Mouse (Mus musculus) lung, embryonic 15.5 days (tissue): ENCODE measurements around the gene Cks1brt. TPM values are rescaled to one million over a fixed set of nuclear protein-coding genes. Genes with fewer than 3 reads are reported as not detected.

Experiments
- ATAC-seq: fragments of 200-750 bp; cut with Nextera tagmentation; 2 replicates; pipeline ENCODE4 v1.8.0; 2017; ENCODE audit warnings: moderate number of reproducible peaks, borderline replicate concordance; ENCODE audit not compliant: low FRiP score, low TSS enrichment; ENCODE audit errors: extremely low read depth
- H3K27ac ChIP-seq: fragments of 300-500 bp; sonication (generic); 2 replicates; pipeline ENCODE4 v1.5.1; 2015; ENCODE audit warnings: moderate library complexity, mild to moderate bottlenecking, inconsistent platforms
- H3K27me3 ChIP-seq: fragments of 300-500 bp; sonication (generic); 2 replicates; pipeline ENCODE4 v1.6.1; 2015; ENCODE audit warnings: inconsistent platforms
- H3K36me3 ChIP-seq: fragments of 300-500 bp; sonication (generic); 2 replicates; pipeline ENCODE4 v1.6.1; 2015; ENCODE audit warnings: inconsistent platforms
- H3K4me1 ChIP-seq: fragments of 300-500 bp; sonication (generic); 2 replicates; pipeline ENCODE4 v1.6.1; 2015; ENCODE audit warnings: inconsistent platforms
- H3K4me2 ChIP-seq: fragments of 300-500 bp; sonication (generic); 2 replicates; pipeline ENCODE4 v1.6.1; 2015; ENCODE audit warnings: inconsistent platforms, mild to moderate bottlenecking, moderate library complexity
- H3K4me3 ChIP-seq: fragments of 300-500 bp; sonication (generic); 2 replicates; pipeline ENCODE4 v1.5.1; 2015; ENCODE audit warnings: mild to moderate bottlenecking, inconsistent platforms
- H3K9ac ChIP-seq: fragments of 300-500 bp; sonication (generic); 2 replicates; pipeline ENCODE4 v1.6.1; 2015; ENCODE audit warnings: inconsistent platforms
- H3K9me3 ChIP-seq: fragments of 300-500 bp; sonication (generic); 2 replicates; pipeline ENCODE4 v1.6.1; 2016; ENCODE audit warnings: inconsistent platforms
- WGBS: fragments of 180-500 bp; shearing (Covaris S2); methylation state at CpG from one replicate; pipeline ENCODE4 v1.1.7; 2015; 5-methylcytosine and 5-hydroxymethylcytosine counted together
- microRNA-seq: library from miRNA; unstranded; fragments of <30 nt; microRNA quantifications from one replicate; pipeline ENCODE4, GENCODE M21; 2016
- polyA plus RNA-seq: library from polyadenylated mRNA; unstranded; fragments of >200 nt; fragmentation: Nextera tagmentation; extraction: Ambion mirVana; gene quantifications from 2 replicates; pipeline ENCODE4 v1.2.1, GENCODE M21; 2015

Cks1brt gene
- polyA plus RNA-seq, 1 experiment from 2014 or later, result not detected

DNA sequence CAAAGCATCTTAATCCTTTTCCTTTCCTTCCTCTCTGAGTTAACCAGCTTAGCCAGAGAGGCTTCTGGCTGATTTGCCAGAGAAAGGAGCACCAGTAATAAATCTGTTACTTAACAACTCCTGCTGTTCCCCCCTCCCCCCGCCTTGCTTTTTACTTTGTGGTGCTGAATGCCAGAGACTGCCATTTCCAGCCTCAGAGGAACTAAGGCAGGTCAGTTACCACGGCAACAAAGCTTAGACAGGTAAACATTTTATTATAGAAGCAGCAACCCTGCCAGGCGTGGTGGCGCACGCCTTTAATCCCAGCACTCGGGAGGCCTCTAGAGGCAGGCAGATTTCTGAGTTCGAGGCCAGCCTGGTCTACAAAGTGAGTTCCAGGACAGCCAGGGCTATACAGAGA lies 24.2 kb downstream of the Cks1brt start:
- H3K4me3 ChIP-seq, result no peak overlapping the region
- 68% methylated on average over 7 of the region's 7 CpGs for WGBS
- no peak overlapping the region for H3K27ac ChIP-seq
- ATAC-seq, result no peak
- H3K9me3 ChIP-seq, result no peaks in the 10 kb centered on the region
- H3K27me3 ChIP-seq, result no peaks in the 10 kb centered on the region
- no peak overlapping the region for H3K4me2 ChIP-seq
- H3K9ac ChIP-seq, result no peak overlapping the region
- H3K36me3 ChIP-seq, result no peaks in the 10 kb centered on the region
- H3K4me1 ChIP-seq, result no peaks in the 10 kb centered on the region

DNA sequence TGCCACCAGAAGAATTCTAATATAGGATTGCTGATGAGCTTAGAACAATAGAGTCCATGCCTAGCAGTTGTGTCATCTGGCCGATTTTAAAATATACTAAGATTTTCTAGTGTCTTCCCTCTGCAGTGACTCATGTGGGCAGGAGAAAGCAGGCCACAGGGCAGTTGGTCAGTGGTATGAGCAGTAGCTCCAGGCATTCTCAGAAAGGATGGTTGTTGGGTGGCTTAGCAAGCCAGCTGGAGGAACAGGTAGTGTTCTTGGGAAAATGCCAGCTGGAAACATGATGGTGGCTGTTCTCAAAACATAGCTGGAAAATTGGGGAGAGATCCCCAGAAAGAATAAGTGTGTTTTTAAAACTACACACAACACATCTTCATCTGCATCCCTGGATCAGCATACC lies 40.6 kb downstream of the Cks1brt start:
- Histone ChIP-seq H3K9ac (no peak overlapping the region), H3K36me3 (no peaks in the 10 kb centered on the region), H3K27me3 (no peaks in the 10 kb centered on the region), H3K27ac (no peak overlapping the region), H3K4me1 (no peaks in the 10 kb centered on the region), H3K4me3 (no peak overlapping the region), H3K4me2 (no peak overlapping the region), H3K9me3 (no peaks in the 10 kb centered on the region; the same call in 1 of the 2 replicates)
- WGBS, result 62% methylated on average over 1 of the region's 1 CpGs
- no peak for ATAC-seq

DNA sequence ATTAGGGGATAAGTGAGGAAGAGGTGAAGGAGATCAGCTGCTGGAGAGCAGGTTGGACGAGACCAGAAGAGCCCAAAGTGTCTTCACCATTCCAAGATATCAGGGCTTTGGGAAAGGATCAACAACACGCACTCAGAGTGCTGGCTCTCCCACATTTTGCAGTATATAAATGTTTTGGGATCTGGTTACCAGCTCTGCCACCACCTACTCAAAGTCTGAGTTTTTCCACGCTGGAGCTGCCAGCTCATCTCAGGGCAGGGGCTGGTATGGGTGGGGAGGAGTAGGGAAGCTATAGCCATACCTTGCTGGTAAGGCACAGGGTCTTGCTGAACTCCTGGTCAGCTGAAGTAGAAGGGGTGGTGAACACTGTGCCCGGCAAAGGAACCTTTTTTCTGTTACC lies 68.5 kb downstream of the Cks1brt start:
- Histone ChIP-seq H3K27me3 (no peaks in the 10 kb centered on the region), H3K4me3 (no peak overlapping the region), H3K36me3 (no peaks in the 10 kb centered on the region), H3K4me2 (no peak overlapping the region), H3K4me1 (no peaks in the 10 kb centered on the region), H3K9ac (no peak overlapping the region), H3K9me3 (no peaks in the 10 kb centered on the region), H3K27ac (peak overlapping the region; percentile 38)
- ATAC-seq, result no peak
- WGBS, result 65% methylated on average over 4 of the region's 4 CpGs

DNA sequence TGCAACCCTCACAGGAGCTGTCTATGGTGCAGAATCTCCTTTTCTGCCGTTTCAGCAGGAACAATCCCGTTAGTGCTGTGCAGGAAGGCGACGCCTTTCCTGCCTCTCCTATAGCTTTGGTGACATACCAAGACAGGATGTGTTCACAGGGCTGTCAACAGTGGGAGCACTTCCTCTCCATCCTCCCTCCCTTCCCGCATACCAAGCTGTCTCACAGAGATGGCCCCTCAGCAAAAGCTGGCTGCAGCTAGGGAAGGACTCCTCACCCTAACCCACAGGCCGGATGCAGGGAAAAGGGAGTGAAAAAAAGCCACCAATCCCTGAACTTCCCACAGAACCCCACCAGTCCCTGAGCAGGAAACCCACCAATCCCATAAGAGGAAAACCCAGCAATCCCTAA lies 69.3 kb downstream of the Cks1brt start:
- H3K9ac ChIP-seq, result no peak overlapping the region
- 42% methylated on average over 6 of the region's 6 CpGs for WGBS
- no peaks in the 10 kb centered on the region for H3K36me3 ChIP-seq
- no peaks in the 10 kb centered on the region for H3K27me3 ChIP-seq
- no peaks in the 10 kb centered on the region for H3K9me3 ChIP-seq
- H3K4me2 ChIP-seq, result no peak overlapping the region
- H3K4me3 ChIP-seq, result no peak overlapping the region
- H3K27ac ChIP-seq, result peak overlapping the region; percentile 79
- ATAC-seq, result peak; percentile 83
- H3K4me1 ChIP-seq, result no peaks in the 10 kb centered on the region

Small RNA genes within 50 kb of the gene (microRNA-seq; reads per million reads assigned to microRNA genes)
- 0.74 reads per million for gene Gm23388

Other genes starting within 250 kb of the Cks1brt start
- gene Klf1, start 250.0 kb upstream of the Cks1brt start, polyA plus RNA-seq, result 1.6 and 3.1 TPM in 2 replicates
- gene Dnase2a, start 243.4 kb upstream of the Cks1brt start, polyA plus RNA-seq, result 14.8 and 15.4 TPM in 2 replicates
- 0.49 TPM in 2 replicates for gene Mast1, start 214.6 kb upstream of the Cks1brt start, polyA plus RNA-seq
- 0.12 and 0.13 TPM in 2 replicates for gene Rtbdn, start 204.9 kb upstream of the Cks1brt start, polyA plus RNA-seq
- not detected in 2 replicates for gene Gm49661, start 182.5 kb upstream of the Cks1brt start, polyA plus RNA-seq
- 727 and 733 TPM in 2 replicates for gene Prdx2, start 182.3 kb upstream of the Cks1brt start, polyA plus RNA-seq
- 114 and 120 TPM in 2 replicates for gene Rnaseh2a, start 182.2 kb upstream of the Cks1brt start, polyA plus RNA-seq
- gene Junb, start 173.2 kb upstream of the Cks1brt start, polyA plus RNA-seq, result 17.4 and 20.5 TPM in 2 replicates
- 23.2 and 23.9 TPM in 2 replicates for gene Hook2, start 161.3 kb upstream of the Cks1brt start, polyA plus RNA-seq
- gene Best2, start 137.4 kb upstream of the Cks1brt start, polyA plus RNA-seq, result not detected in 2 replicates
- 124 and 128 TPM in 2 replicates for gene Asna1, start 126.6 kb upstream of the Cks1brt start, polyA plus RNA-seq
- 107 and 118 TPM in 2 replicates for gene Trir, start 125.1 kb upstream of the Cks1brt start, polyA plus RNA-seq
- 29.1 and 32.3 TPM in 2 replicates for gene Tnpo2, start 115.0 kb upstream of the Cks1brt start, polyA plus RNA-seq
- 27.9 and 28.4 TPM in 2 replicates for gene Fbxw9, start 91.9 kb upstream of the Cks1brt start, polyA plus RNA-seq
- gene Gm5741, start 83.9 kb upstream of the Cks1brt start, polyA plus RNA-seq, result not detected in 2 replicates
- 54.4 and 56.8 TPM in 2 replicates for gene Dhps, start 80.2 kb upstream of the Cks1brt start, polyA plus RNA-seq
- gene Wdr83os, start 71.2 kb upstream of the Cks1brt start, polyA plus RNA-seq, result 140 and 145 TPM in 2 replicates
- gene Wdr83, start 70.6 kb upstream of the Cks1brt start, polyA plus RNA-seq, result 44.3 and 44.7 TPM in 2 replicates
- 35.9 and 40.1 TPM in 2 replicates for gene Man2b1, start 68.7 kb upstream of the Cks1brt start, polyA plus RNA-seq
- gene Zfp791, start 28.8 kb upstream of the Cks1brt start, polyA plus RNA-seq, result 2.9 and 3.0 TPM in 2 replicates
- gene Olfr371, start 74.1 kb downstream of the Cks1brt start, polyA plus RNA-seq, result not detected in 2 replicates
- 110 and 112 TPM in 2 replicates for gene Orc6, start 147.7 kb downstream of the Cks1brt start, polyA plus RNA-seq
- 144 and 149 TPM in 2 replicates for gene Vps35, start 147.9 kb downstream of the Cks1brt start, polyA plus RNA-seq
- gene Mylk3, start 234.4 kb downstream of the Cks1brt start, polyA plus RNA-seq, result 4.6 and 7.3 TPM in 2 replicates